Mouse (Mus musculus): ENCODE results near the gene Abhd13. TPM values are rescaled to one million over a fixed set of nuclear protein-coding genes. Genes with fewer than 3 reads are reported as not detected.

Abhd13 gene
- polyA plus RNA-seq, 1 experiment from 2014 or later = 17.2 TPM

DNA sequence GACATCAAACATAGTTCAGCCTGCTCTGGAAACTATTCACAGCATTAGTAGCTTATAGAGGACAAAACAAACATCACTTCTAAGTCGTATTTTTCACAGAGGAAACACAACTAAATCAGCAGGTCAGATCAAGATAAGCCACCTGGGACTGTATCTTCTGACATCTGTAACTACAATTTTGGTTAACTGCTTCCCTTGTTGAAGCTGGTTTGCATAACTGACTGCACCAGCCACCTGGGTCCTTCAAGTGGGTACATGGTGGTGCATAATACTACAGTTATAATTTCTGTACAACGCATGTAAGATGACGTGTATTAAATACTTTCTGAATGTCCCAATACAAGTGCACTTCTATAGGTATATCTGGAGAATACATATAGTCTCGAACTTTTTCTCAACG, 2.2 kb upstream of the Abhd13 start:
- Histone ChIP-seq H3K4me3 (ENCODE audit: low read length) (peak overlapping the region; percentile 78), H3K4me2 (replicated peaks; ENCODE audit: low read depth, low read length) (peak overlapping the region; percentile 54), H3K9ac (replicated peaks; ENCODE audit: low read length) (0 out of 2 replicates have a peak overlapping the region, but pooled peaks have one; percentile 20), H3K27ac (ENCODE audit: low read length) (no peak overlapping the region), H3K9me3 (ENCODE audit: low read length) (no peaks in the 10 kb centered on the region), H3K27me3 (ENCODE audit: insufficient read depth, low read length) (no peaks in the 10 kb centered on the region), H3K36me3 (ENCODE audit: insufficient read depth, low read length) (peaks cover 26% of the 10 kb centered on the region), H3K4me1 (ENCODE audit: insufficient read depth, low read length) (peaks cover 27% of the 10 kb centered on the region)
- 42% methylated on average over 5 of the region's 5 CpGs for WGBS
- no peak for ATAC-seq (ENCODE audit: low FRiP score, low TSS enrichment)

DNA sequence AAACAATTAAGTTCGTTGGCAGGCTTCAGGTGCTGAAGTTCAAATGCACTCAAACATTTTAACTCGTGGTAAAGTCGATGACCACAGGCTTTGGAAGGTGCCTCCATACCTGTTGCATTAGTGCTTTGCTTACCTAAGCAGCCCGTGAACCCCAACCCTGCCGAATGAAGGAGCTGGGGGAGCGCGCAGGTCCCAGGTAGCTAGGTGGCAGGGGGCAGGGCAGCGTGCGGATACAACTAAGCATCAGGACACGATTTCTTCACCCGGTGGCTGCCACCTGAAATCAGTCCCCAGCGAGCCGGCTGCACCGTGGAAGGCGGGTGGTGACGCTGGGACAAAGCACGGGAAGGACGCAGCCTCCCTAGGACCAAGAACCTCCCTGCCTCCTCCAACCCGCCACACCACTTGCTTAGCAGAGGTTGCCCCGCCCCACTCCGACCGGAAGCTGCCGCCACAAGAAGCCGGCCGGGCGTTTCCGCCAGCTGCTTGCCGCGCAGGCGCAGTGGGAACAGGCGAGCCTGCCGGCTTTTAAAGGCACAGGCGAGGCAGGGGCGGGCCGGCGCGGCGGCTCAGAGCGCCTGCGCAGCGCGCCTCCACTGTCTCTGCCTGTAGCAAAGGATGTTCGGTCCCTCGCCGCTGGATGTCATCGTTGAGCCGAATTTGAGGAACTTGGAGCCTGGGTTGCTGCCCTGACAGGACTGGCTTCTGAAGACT, 1.5 kb upstream of the Abhd13 start:
- H3K27ac ChIP-seq (ENCODE audit: low read length) = no peak overlapping the region
- WGBS = under 1% methylated on average over 47 of the region's 47 CpGs

DNA sequence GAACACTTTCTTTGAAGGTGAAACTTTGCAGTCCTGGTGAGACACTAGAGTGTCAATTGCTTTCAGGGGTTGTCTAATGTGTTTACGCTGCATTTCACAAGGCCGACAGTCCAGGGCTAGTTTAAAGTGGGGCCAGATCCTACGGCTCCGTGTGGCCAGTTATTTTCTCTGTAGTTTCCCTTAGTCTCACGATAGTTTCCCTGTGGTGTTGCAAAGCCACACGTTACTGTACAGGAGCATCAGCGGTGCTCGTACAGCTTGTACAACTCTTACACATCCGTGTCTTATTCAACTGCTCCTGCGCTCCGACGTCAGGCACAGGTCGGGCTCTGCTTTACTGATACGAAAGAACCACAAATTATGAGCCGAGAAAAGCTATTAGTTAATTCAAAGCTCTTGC, 491 bp upstream of the Abhd13 start:
- Histone ChIP-seq H3K9me3 (ENCODE audit: low read length) (no peaks in the 10 kb centered on the region), H3K4me1 (ENCODE audit: insufficient read depth, low read length) (peaks cover 27% of the 10 kb centered on the region), H3K4me3 (ENCODE audit: low read length) (peak overlapping the region; percentile 92), H3K27ac (ENCODE audit: low read length) (peak overlapping the region; percentile 84), H3K4me2 (replicated peaks; ENCODE audit: low read depth, low read length) (peak overlapping the region; percentile 67), H3K27me3 (ENCODE audit: insufficient read depth, low read length) (no peaks in the 10 kb centered on the region), H3K36me3 (ENCODE audit: insufficient read depth, low read length) (peaks cover 14% of the 10 kb centered on the region), H3K9ac (replicated peaks; ENCODE audit: low read length) (peak overlapping the region; percentile 85)
- WGBS = 31% methylated on average over 15 of the region's 15 CpGs
- peak; percentile 14; the same call in 1 of the 2 replicates for ATAC-seq (ENCODE audit: low FRiP score, low TSS enrichment)

More for the DNA sequence above, 1.5 kb upstream of the Abhd13 start:
- ATAC-seq (ENCODE audit: low FRiP score, low TSS enrichment) = peak; percentile 96
- Histone ChIP-seq H3K4me3 (ENCODE audit: low read length) (peak overlapping the region; percentile 78), H3K36me3 (ENCODE audit: insufficient read depth, low read length) (peaks cover 23% of the 10 kb centered on the region), H3K9ac (replicated peaks; ENCODE audit: low read length) (peak overlapping the region; percentile 74), H3K4me2 (replicated peaks; ENCODE audit: low read depth, low read length) (peak overlapping the region; percentile 54), H3K27me3 (ENCODE audit: insufficient read depth, low read length) (no peaks in the 10 kb centered on the region), H3K9me3 (ENCODE audit: low read length) (no peaks in the 10 kb centered on the region), H3K4me1 (ENCODE audit: insufficient read depth, low read length) (peaks cover 27% of the 10 kb centered on the region)

DNA sequence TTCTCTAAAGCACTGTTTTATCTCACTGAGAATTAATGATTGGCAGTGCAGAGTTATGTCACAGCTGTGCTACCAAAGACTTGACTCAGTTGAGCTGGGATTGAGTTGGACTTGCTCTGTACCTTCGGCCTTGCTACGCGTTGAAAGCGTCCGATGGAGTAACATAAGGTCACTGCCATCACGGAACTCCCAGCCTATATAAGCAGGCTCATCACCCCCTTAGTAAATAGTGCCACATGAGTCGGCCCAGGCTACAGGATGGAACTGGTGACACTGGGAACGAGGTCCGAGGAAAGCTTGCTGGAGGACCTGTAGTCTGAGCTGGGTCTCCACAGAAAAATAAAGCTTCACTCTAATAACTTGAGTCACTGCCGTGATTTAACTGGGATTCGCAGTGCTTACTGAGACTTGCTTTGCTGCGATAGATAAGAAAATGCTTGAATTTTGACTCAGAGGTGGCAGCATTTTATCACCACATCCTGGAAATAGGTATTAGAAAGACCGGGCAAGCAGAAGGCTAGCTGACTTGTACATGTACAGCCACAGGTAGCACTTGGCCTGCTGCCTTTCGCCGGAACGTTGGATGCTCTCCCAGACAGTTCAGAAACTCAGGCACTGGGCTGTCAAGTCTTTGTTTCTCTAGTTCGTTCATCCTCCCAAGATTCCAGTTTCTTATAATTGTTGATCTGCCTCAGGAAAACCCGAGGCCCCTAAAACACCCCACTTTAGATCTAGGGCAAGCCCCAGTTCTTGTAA, 1.1 kb downstream of the Abhd13 start:
- WGBS = 48% methylated on average over 18 of the region's 18 CpGs
- 0 out of 2 replicates have a peak overlapping the region, but pooled peaks have one; percentile 84 for H3K27ac ChIP-seq (ENCODE audit: low read length)
- H3K9me3 ChIP-seq (ENCODE audit: low read length) = no peaks in the 10 kb centered on the region
- H3K9ac ChIP-seq (replicated peaks; ENCODE audit: low read length) = peak overlapping the region; percentile 85
- H3K36me3 ChIP-seq (ENCODE audit: insufficient read depth, low read length) = peaks cover 3% of the 10 kb centered on the region; the same call in 1 of the 2 replicates
- peaks cover 27% of the 10 kb centered on the region for H3K4me1 ChIP-seq (ENCODE audit: insufficient read depth, low read length)
- no peak for ATAC-seq (ENCODE audit: low FRiP score, low TSS enrichment)
- H3K4me2 ChIP-seq (replicated peaks; ENCODE audit: low read depth, low read length) = peak overlapping the region; percentile 64
- no peaks in the 10 kb centered on the region for H3K27me3 ChIP-seq (ENCODE audit: insufficient read depth, low read length)
- peak overlapping the region; percentile 92 for H3K4me3 ChIP-seq (ENCODE audit: low read length)

DNA sequence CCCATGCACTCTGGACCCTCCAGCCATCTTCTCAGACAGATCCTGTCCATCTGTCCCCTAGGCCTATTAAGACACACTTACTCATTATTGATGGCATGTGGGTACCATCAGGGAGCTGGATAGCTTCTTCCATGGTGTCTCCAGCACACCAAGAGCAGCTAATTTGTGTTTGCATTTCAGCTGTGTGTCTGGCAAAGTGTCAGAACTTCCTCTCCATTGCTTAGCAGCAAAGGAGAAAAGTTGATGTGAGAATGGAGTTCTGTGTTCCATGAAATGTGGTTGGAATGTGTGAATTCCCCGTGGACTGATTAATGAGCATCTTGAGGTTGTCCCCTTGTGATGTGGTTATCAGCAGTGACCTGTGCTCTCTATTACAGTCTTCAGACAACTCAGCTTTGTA, 2.2 kb downstream of the Abhd13 start:
- Histone ChIP-seq H3K9ac (replicated peaks; ENCODE audit: low read length) (no peak overlapping the region), H3K9me3 (ENCODE audit: low read length) (no peaks in the 10 kb centered on the region), H3K4me2 (replicated peaks; ENCODE audit: low read depth, low read length) (no peak overlapping the region), H3K36me3 (ENCODE audit: insufficient read depth, low read length) (peaks cover 6% of the 10 kb centered on the region; the same call in 1 of the 2 replicates), H3K4me1 (ENCODE audit: insufficient read depth, low read length) (peaks cover 27% of the 10 kb centered on the region), H3K27ac (ENCODE audit: low read length) (no peak overlapping the region), H3K27me3 (ENCODE audit: insufficient read depth, low read length) (no peaks in the 10 kb centered on the region), H3K4me3 (ENCODE audit: low read length) (no peak overlapping the region)
- ATAC-seq (ENCODE audit: low FRiP score, low TSS enrichment) = no peak
- 56% methylated on average over 1 of the region's 1 CpGs for WGBS

DNA sequence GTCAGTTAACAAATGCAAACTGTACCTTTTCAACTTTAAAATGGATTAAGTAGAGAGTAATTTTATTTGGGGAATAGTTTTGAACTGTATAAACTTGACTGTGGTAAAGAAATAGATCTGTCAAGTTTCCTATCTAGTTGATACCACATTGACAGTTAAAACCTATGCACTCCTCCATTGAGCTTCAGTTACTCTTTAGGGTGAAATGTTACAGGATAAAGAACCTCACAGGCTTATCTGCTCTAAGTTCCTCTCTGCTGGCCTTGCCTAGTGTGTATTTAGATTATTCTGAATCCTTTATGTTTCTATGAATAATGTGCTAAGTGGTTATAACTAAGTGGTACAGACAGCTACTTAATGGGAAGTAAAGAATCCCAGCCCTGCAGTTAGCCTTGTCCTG, 2.7 kb downstream of the Abhd13 start:
- H3K4me3 ChIP-seq (ENCODE audit: low read length) = no peak overlapping the region
- ATAC-seq (ENCODE audit: low FRiP score, low TSS enrichment) = no peak
- peaks cover 6% of the 10 kb centered on the region; the same call in 1 of the 2 replicates for H3K36me3 ChIP-seq (ENCODE audit: insufficient read depth, low read length)
- H3K27me3 ChIP-seq (ENCODE audit: insufficient read depth, low read length) = no peaks in the 10 kb centered on the region
- no peak overlapping the region for H3K4me2 ChIP-seq (replicated peaks; ENCODE audit: low read depth, low read length)
- peaks cover 24% of the 10 kb centered on the region for H3K4me1 ChIP-seq (ENCODE audit: insufficient read depth, low read length)
- H3K9ac ChIP-seq (replicated peaks; ENCODE audit: low read length) = no peak overlapping the region
- no peaks in the 10 kb centered on the region for H3K9me3 ChIP-seq (ENCODE audit: low read length)
- H3K27ac ChIP-seq (ENCODE audit: low read length) = no peak overlapping the region

DNA sequence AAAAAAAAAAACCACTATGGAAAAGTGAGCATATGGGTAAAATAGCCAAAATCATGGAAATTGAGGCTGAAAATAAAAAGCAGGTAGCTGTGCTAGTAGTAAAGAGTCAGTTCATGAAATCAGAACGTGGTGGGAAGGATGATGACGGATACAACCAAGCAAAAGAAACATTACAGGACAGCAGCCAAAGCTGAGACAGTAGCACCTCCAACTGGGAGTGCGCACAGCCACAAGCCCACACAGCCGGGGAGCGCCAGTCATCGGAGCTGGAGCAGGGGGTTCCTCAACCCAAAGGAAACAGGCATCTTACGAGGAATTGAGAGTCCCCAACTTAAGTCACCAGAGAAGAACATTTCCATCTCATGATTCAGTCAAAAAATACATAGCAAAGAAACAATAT, 26.6 kb downstream of the Abhd13 start:
- Histone ChIP-seq H3K9me3 (ENCODE audit: low read length) (no peaks in the 10 kb centered on the region), H3K27me3 (ENCODE audit: insufficient read depth, low read length) (no peaks in the 10 kb centered on the region), H3K4me3 (ENCODE audit: low read length) (no peak overlapping the region), H3K4me1 (ENCODE audit: insufficient read depth, low read length) (peaks cover 22% of the 10 kb centered on the region), H3K27ac (ENCODE audit: low read length) (no peak overlapping the region), H3K4me2 (replicated peaks; ENCODE audit: low read depth, low read length) (no peak overlapping the region), H3K9ac (replicated peaks; ENCODE audit: low read length) (no peak overlapping the region), H3K36me3 (ENCODE audit: insufficient read depth, low read length) (no peaks in the 10 kb centered on the region)
- no peak for ATAC-seq (ENCODE audit: low FRiP score, low TSS enrichment)
- WGBS = 84% methylated on average over 7 of the region's 7 CpGs

DNA sequence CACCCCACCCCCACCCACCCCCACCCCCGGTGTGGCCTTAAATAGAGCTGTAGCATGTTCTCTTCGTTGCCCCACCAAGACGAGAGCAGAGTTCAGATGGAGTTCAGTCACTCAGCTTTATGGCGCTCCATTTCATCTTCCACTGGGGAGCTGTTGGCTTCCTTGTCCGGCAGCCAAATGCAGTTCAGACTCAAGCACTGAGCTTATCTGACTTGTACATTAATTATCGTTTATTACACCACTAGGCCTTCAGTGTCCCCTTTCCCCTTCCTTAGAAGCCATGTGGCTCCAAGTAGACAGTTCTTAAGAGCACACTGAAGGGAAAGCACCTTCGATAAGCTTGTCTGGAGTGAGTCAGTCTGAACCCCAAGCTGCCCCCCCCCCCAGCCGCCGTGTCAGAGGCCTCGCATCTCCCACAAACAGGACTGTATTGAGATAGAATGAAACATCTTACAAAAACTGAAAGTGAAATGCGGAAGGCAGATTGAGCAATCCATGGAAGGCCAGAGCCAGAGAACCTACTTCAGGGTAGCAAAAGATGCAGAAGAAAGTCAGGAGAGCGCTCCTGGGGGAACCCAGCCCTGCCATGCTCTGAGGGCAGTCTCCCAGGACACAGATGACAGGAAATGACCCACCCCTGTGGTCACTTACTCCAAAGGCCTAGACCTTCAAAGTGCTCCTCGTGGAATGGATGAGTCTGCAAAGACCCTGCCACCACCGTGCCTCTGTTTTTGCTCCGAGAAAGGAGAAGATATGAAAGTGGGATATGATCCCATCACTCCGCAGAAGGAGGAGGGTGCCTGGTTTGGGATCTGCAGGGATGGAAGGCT, 28.9 kb downstream of the Abhd13 start, which contains the start of gene Tnfsf13b:
Gene Tnfsf13b, plus strand, starts transcription at position 312 of the 830 bp plus-strand sequence.
- WGBS = 47% methylated on average over 16 of the region's 16 CpGs
- no peaks in the 10 kb centered on the region for H3K9me3 ChIP-seq (ENCODE audit: low read length)
- H3K27me3 ChIP-seq (ENCODE audit: insufficient read depth, low read length) = no peaks in the 10 kb centered on the region
- H3K4me2 ChIP-seq (replicated peaks; ENCODE audit: low read depth, low read length) = peak within 1 kb of the TSS; percentile 90
- H3K4me1 ChIP-seq (ENCODE audit: insufficient read depth, low read length) = peaks cover 22% of the 10 kb centered on the region
- H3K4me3 ChIP-seq (ENCODE audit: low read length) = peak within 1 kb of the TSS; percentile 58
- peak within 1 kb of the TSS; percentile 89 for H3K27ac ChIP-seq (ENCODE audit: low read length)
- ATAC-seq (ENCODE audit: low FRiP score, low TSS enrichment) = peak; percentile 91
- H3K9ac ChIP-seq (replicated peaks; ENCODE audit: low read length) = peak within 1 kb of the TSS; percentile 67
- no peaks in the 10 kb centered on the region for H3K36me3 ChIP-seq (ENCODE audit: insufficient read depth, low read length)

DNA sequence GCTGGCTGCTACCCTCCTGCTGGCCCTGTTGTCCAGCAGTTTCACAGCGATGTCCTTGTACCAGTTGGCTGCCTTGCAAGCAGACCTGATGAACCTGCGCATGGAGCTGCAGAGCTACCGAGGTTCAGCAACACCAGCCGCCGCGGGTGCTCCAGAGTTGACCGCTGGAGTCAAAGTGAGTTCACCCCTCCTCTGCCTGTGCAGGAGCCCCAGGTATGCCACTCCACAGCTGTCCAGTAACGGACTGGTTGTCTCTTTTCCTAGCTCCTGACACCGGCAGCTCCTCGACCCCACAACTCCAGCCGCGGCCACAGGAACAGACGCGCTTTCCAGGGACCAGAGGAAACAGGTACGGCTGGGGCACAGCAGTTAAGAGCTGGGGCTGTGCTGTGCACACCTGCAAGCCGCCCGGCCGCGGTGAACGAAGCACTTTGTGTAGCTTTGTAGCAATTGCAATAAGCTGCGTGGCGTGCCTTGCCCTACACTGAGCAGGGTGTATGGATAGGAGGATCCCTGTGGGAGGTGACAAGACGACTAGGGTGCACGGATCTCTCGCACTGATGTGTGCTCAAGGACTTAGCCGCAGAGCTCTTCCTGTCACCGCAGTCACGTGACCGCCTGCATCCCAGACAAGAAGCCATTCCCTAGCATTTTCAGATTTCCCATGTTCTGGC, 29.6 kb downstream of the Abhd13 start:
- H3K4me3 ChIP-seq (ENCODE audit: low read length) = peak overlapping the region; percentile 58
- ATAC-seq (ENCODE audit: low FRiP score, low TSS enrichment) = peak; percentile 80
- peak overlapping the region; percentile 89 for H3K27ac ChIP-seq (ENCODE audit: low read length)

More for the DNA sequence above, 29.6 kb downstream of the Abhd13 start:
- Histone ChIP-seq H3K9ac (replicated peaks; ENCODE audit: low read length) (peak overlapping the region; percentile 67), H3K36me3 (ENCODE audit: insufficient read depth, low read length) (no peaks in the 10 kb centered on the region), H3K4me2 (replicated peaks; ENCODE audit: low read depth, low read length) (peak overlapping the region; percentile 90), H3K9me3 (ENCODE audit: low read length) (no peaks in the 10 kb centered on the region), H3K4me1 (ENCODE audit: insufficient read depth, low read length) (peaks cover 22% of the 10 kb centered on the region), H3K27me3 (ENCODE audit: insufficient read depth, low read length) (no peaks in the 10 kb centered on the region)
- WGBS = 3% methylated on average over 29 of the region's 29 CpGs
